Mouse (Mus musculus) G1E (cell line): ENCODE results near the gene Polr2e.
A peak's percentile ranks its signal among the peaks of the same experiment; 100 is the strongest.

ENCODE experiments used
- CTCF ChIP-seq: IDR thresholded peaks from 2 replicates; pipeline ENCODE4 v1.5.1; 2012; ENCODE audit warnings: low read depth, low read length, inconsistent platforms, mixed read lengths
- GATA1 ChIP-seq: IDR thresholded peaks from 2 replicates; pipeline ENCODE4 v1.6.1; 2012; ENCODE audit warnings: borderline replicate concordance, low read length, inconsistent platforms, mixed read lengths
- GATA2 ChIP-seq: IDR thresholded peaks from 2 replicates; pipeline ENCODE4 v1.6.1; 2012; ENCODE audit warnings: low read depth, low read length, inconsistent platforms, borderline replicate concordance
- POLR2AphosphoS5 ChIP-seq: IDR thresholded peaks from 2 replicates; pipeline ENCODE4 v1.6.1; 2012; ENCODE audit warnings: low read depth, low read length, inconsistent platforms; ENCODE audit not compliant: insufficient replicate concordance
- TAL1 ChIP-seq: conservative IDR thresholded peaks from 2 replicates; pipeline ENCODE4 v1.6.1; 2012; ENCODE audit warnings: low read depth, low read length, inconsistent platforms, mixed read lengths

DNA sequence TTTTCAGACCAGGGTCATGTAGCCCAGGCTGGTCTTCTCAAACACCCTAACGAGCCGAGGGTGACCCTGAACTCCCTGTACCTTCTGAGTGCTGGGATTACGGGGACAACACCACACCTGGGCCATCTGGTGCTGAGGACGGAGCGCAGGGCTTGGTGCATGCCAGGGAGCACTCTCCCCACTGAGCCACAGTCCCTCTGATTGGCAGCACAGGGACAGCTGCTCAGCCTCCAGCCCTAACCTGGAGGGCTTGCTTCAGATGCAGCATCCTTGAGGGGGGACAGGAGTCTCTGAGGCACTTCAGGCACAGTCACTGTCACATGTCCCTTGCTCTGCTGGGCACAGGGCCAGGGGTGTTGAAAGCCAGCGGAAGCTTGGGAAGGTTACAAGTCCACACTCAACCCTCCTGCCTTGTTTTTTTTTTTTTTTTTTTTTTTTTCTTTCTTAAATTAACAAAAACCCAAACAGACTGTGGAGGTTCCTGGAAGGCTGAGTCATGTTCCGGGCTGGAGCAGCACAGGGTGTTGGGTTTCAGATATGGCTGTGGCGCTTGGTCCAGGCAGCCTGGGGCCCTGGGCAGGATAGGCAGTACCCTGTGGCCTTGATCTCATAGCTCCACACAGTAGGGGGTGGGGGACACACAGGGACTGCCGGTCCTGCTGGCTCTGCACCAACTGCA lies 31.4 kb upstream of the Polr2e start:
- TF ChIP-seq POLR2AphosphoS5 (no peak), CTCF (no peak), TAL1 (0 out of 2 replicates have a peak, but pooled peaks have one; percentile 19), GATA2 (no peak), GATA1 (no peak)
